ENCODE assay signal across 13 mouse cellular contexts in genomic region chr5:36681219-36681618, GRCm38 (mm10).
"Had no signal": no experiment of that assay in that cellular context is flagged by ENCODE, and none has a peak within 500 bp of the region (broad histone marks: within the 10 kb centered on the region; RNA-seq: fewer than 3 reads in every experiment).

No protein-coding gene starts in this region.

- H3K9me3 ChIP-seq: limb, embryonic 15.5 days; liver, embryonic 15.5 days; midbrain, embryonic 10.5 days; neural tube, embryonic 15.5 days had no signal

- H3K4me2 ChIP-seq: limb, embryonic 15.5 days; liver, embryonic 15.5 days; lung, embryonic 14.5 days; neural tube, embryonic 15.5 days had no signal

- H3K4me3 ChIP-seq: left cerebral cortex, adult 2 months; limb, embryonic 15.5 days; liver, embryonic 15.5 days; midbrain, embryonic 10.5 days; myocyte; neural tube, embryonic 15.5 days had no signal

- H3K4me1 ChIP-seq: midbrain, embryonic 10.5 days had no signal

- H3K36me3 ChIP-seq: limb, embryonic 15.5 days; liver, embryonic 15.5 days; neural tube, embryonic 15.5 days had no signal

- DNase-seq: kidney, adult 11 months; kidney, postnatal 14 days; midbrain, embryonic 14.5 days; right cerebral cortex, adult 18-20 months; right cerebral cortex, postnatal 25 days; thymus, postnatal 36 days had no signal

- H3K27me3 ChIP-seq: limb, embryonic 15.5 days; liver, embryonic 15.5 days; neural tube, embryonic 15.5 days had no signal

- H3K27ac ChIP-seq: left cerebral cortex, adult 2 months; limb, embryonic 15.5 days; liver, embryonic 15.5 days; midbrain, embryonic 10.5 days; neural tube, embryonic 15.5 days had no signal

- H3K9ac ChIP-seq: limb, embryonic 15.5 days; liver, embryonic 15.5 days; lung, embryonic 14.5 days; neural tube, embryonic 15.5 days had no signal
